25 mouse cellular contexts compared by ENCODE assay signal in genomic region chr1:134700151-134700550, GRCm38 (mm10). TPM values are rescaled to one million over a fixed set of nuclear protein-coding genes. Genes with fewer than 3 reads are reported as not detected.
DNase-seq lines count a peak whose midpoint lies in the region; ATAC-seq and TF ChIP-seq lines count a peak whose summit lies in the region.
"Had no signal": no experiment of that assay in that cellular context is flagged by ENCODE, and none has a peak within 500 bp of the region (broad histone marks: within the 10 kb centered on the region; RNA-seq: fewer than 3 reads in every experiment).

No protein-coding gene starts in this region.

- H3K4me3 ChIP-seq in embryonic facial prominence, embryonic 13.5 days: no peak overlapping the region
- H3K4me3 ChIP-seq in embryonic facial prominence, embryonic 10.5 days: no peak overlapping the region
- H3K4me3 ChIP-seq in midbrain, embryonic 13.5 days (replicated peaks): no peak overlapping the region
- H3K4me3 ChIP-seq in midbrain, postnatal 0 days (ENCODE audit: low read depth, low read length): no peak overlapping the region
- no peak overlapping the region for H3K4me3 ChIP-seq in forebrain, embryonic 15.5 days
- H3K4me3 ChIP-seq: heart, embryonic 15.5 days; limb, embryonic 10.5 days; midbrain, embryonic 15.5 days; stomach, embryonic 15.5 days had no signal

- no peak overlapping the region for H3K4me2 ChIP-seq in embryonic facial prominence, embryonic 13.5 days
- no peak overlapping the region for H3K4me2 ChIP-seq in midbrain, embryonic 13.5 days (replicated peaks)
- no peak overlapping the region for H3K4me2 ChIP-seq in midbrain, postnatal 0 days (ENCODE audit: low read depth, low read length, poor library complexity, severe bottlenecking)
- H3K4me2 ChIP-seq in forebrain, embryonic 15.5 days (replicated peaks): no peak overlapping the region
- H3K4me2 ChIP-seq: heart, embryonic 15.5 days; midbrain, embryonic 15.5 days; stomach, embryonic 15.5 days had no signal

- peaks cover 7% of the 10 kb centered on the region for H3K27me3 ChIP-seq in embryonic facial prominence, embryonic 13.5 days
- H3K27me3 ChIP-seq in embryonic facial prominence, embryonic 10.5 days (replicated peaks; ENCODE audit: low read depth, poor library complexity, severe bottlenecking): peaks cover 32% of the 10 kb centered on the region
- H3K27me3 ChIP-seq in midbrain, embryonic 13.5 days: 0 out of 2 replicates have a peak, but pooled peaks cover 2% of the 10 kb centered on the region
- H3K27me3 ChIP-seq in midbrain, postnatal 0 days (ENCODE audit: insufficient read depth, low read length): no peaks in the 10 kb centered on the region
- no peaks in the 10 kb centered on the region for H3K27me3 ChIP-seq in forebrain, embryonic 15.5 days
- H3K27me3 ChIP-seq: stomach, embryonic 15.5 days had no signal

- no peak for TF ChIP-seq CTCF in midbrain, postnatal 0 days (IDR thresholded peaks at IDR 0.05)

- H3K9me3 ChIP-seq in embryonic facial prominence, embryonic 13.5 days: no peaks in the 10 kb centered on the region
- no peaks in the 10 kb centered on the region for H3K9me3 ChIP-seq in embryonic facial prominence, embryonic 10.5 days
- no peaks in the 10 kb centered on the region for H3K9me3 ChIP-seq in midbrain, embryonic 13.5 days
- no peaks in the 10 kb centered on the region for H3K9me3 ChIP-seq in midbrain, postnatal 0 days (ENCODE audit: low read length)
- no peaks in the 10 kb centered on the region for H3K9me3 ChIP-seq in forebrain, embryonic 15.5 days
- H3K9me3 ChIP-seq: G1E; heart, embryonic 15.5 days; limb, embryonic 10.5 days; midbrain, embryonic 15.5 days; stomach, embryonic 15.5 days had no signal

- peak overlapping the region; percentile 33; the same call in 1 of the 2 replicates for H3K27ac ChIP-seq in embryonic facial prominence, embryonic 13.5 days
- H3K27ac ChIP-seq in embryonic facial prominence, embryonic 10.5 days (replicated peaks): no peak overlapping the region
- 0 out of 2 replicates have a peak overlapping the region, but pooled peaks have one; percentile 2 for H3K27ac ChIP-seq in midbrain, embryonic 13.5 days
- H3K27ac ChIP-seq in midbrain, postnatal 0 days (ENCODE audit: low read depth, low read length): no peak overlapping the region
- peak overlapping the region; percentile 28; the same call in 1 of the 2 replicates for H3K27ac ChIP-seq in forebrain, embryonic 15.5 days (replicated peaks)
- H3K27ac ChIP-seq: heart, embryonic 15.5 days; limb, embryonic 10.5 days; midbrain, embryonic 15.5 days; stomach, embryonic 15.5 days had no signal

- H3K36me3 ChIP-seq in embryonic facial prominence, embryonic 13.5 days: no peaks in the 10 kb centered on the region
- no peaks in the 10 kb centered on the region for H3K36me3 ChIP-seq in embryonic facial prominence, embryonic 10.5 days (replicated peaks)
- H3K36me3 ChIP-seq in midbrain, embryonic 13.5 days: no peaks in the 10 kb centered on the region
- no peaks in the 10 kb centered on the region for H3K36me3 ChIP-seq in midbrain, postnatal 0 days (ENCODE audit: insufficient read depth, low read length)
- H3K36me3 ChIP-seq in forebrain, embryonic 15.5 days: no peaks in the 10 kb centered on the region
- H3K36me3 ChIP-seq: G1E; heart, embryonic 15.5 days; limb, embryonic 10.5 days; midbrain, embryonic 15.5 days; stomach, embryonic 15.5 days had no signal

- H3K4me1 ChIP-seq in embryonic facial prominence, embryonic 13.5 days: 0 out of 2 replicates have a peak, but pooled peaks cover 14% of the 10 kb centered on the region
- peaks cover 46% of the 10 kb centered on the region for H3K4me1 ChIP-seq in embryonic facial prominence, embryonic 10.5 days
- H3K4me1 ChIP-seq in midbrain, embryonic 13.5 days (replicated peaks): peaks cover 19% of the 10 kb centered on the region
- H3K4me1 ChIP-seq in midbrain, postnatal 0 days (ENCODE audit: insufficient read depth, low read length): no peaks in the 10 kb centered on the region
- peaks cover 19% of the 10 kb centered on the region for H3K4me1 ChIP-seq in forebrain, embryonic 15.5 days

- no peak overlapping the region for H3K9ac ChIP-seq in embryonic facial prominence, embryonic 13.5 days
- no peak overlapping the region for H3K9ac ChIP-seq in midbrain, embryonic 13.5 days (replicated peaks)
- no peak overlapping the region for H3K9ac ChIP-seq in midbrain, postnatal 0 days (replicated peaks; ENCODE audit: low read length, poor library complexity, severe bottlenecking)
- no peak overlapping the region for H3K9ac ChIP-seq in forebrain, embryonic 15.5 days (replicated peaks)
- H3K9ac ChIP-seq: heart, embryonic 15.5 days; liver, postnatal 0 days; midbrain, embryonic 15.5 days; stomach, embryonic 15.5 days had no signal

- WGBS in embryonic facial prominence, embryonic 13.5 days: 32% methylated on average over 2 of the region's 2 CpGs
- WGBS in embryonic facial prominence, embryonic 10.5 days: 35% methylated on average over 2 of the region's 2 CpGs
- 42% methylated on average over 2 of the region's 2 CpGs for WGBS in midbrain, embryonic 13.5 days
- WGBS in midbrain, postnatal 0 days: 40% methylated on average over 2 of the region's 2 CpGs
- WGBS in forebrain, embryonic 15.5 days: 16% methylated on average over 2 of the region's 2 CpGs

- no peak for ATAC-seq in embryonic facial prominence, embryonic 13.5 days (ENCODE audit: insufficient number of reproducible peaks, insufficient read depth, low FRiP score, low TSS enrichment, low read depth)
- no peak for ATAC-seq in midbrain, embryonic 13.5 days
- ATAC-seq in midbrain, postnatal 0 days (ENCODE audit: low FRiP score): no peak
- ATAC-seq in forebrain, embryonic 15.5 days (replicated peaks): no peak
- ATAC-seq in inflammation-experienced regulatory T-cells, adult 6 months: no peak
- ATAC-seq: intestine, postnatal 0 days; liver, postnatal 0 days; midbrain, embryonic 15.5 days had no signal

- no peak for DNase-seq in embryonic facial prominence, embryonic 10.5 days (ENCODE audit: low spot score)
- DNase-seq in midbrain, postnatal 0 days (ENCODE audit: low spot score): no peak
- no peak for DNase-seq in thymus, postnatal 4 days
- DNase-seq in kidney, postnatal 25 days: no peak
- DNase-seq: adrenal gland, postnatal 25 days; gastrocnemius, postnatal 14 days; heart, postnatal 4 days; kidney, postnatal 14 days; liver, postnatal 0 days; lung, postnatal 10 days; right cerebral cortex, postnatal 25 days; thymus, adult 18-20 months had no signal

RNA-seq across cellular contexts. Expression of gene Syt2, which starts 53.7 kb away (rescaled TPM):
- 0.41 and 0.46 TPM in 2 replicates for polyA plus RNA-seq in embryonic facial prominence, embryonic 13.5 days (2015; fragmentation: Nextera tagmentation; extraction: Ambion mirVana)
- 3.6 and 3.8 TPM in 2 replicates for polyA plus RNA-seq in embryonic facial prominence, embryonic 10.5 days (2016; fragmentation: Nextera tagmentation; extraction: Ambion mirVana)
- polyA plus RNA-seq in midbrain, embryonic 13.5 days (2015; fragmentation: Nextera tagmentation; extraction: Ambion mirVana): 2.3 and 2.4 TPM in 2 replicates
- total RNA-seq in midbrain, postnatal 0 days (2014; rRNA removed): 18.9 and 19.0 TPM in 2 replicates
- 6.2 and 6.8 TPM in 2 replicates for polyA plus RNA-seq in midbrain, postnatal 0 days (2015; fragmentation: Nextera tagmentation; extraction: Ambion mirVana)
- polyA plus RNA-seq in forebrain, embryonic 15.5 days (2015; fragmentation: Nextera tagmentation; extraction: Ambion mirVana): 1.2 and 1.8 TPM in 2 replicates
- under 1 TPM; 0.10 to 0.44 (median 0.11) TPM for polyA plus RNA-seq in inflammation-experienced regulatory T-cells, adult 6 months (2017; shearing (Covaris generic))
- total RNA-seq: liver, adult 2 months; neutrophil, adult 5-6 weeks had no signal
- polyA plus RNA-seq: G1E; liver, adult 2 months; liver, postnatal 0 days; spleen, adult 2 months had no signal

Comparison
In these comparisons a context has a peak if more than half of its experiments do, and no peak if none do; other contexts are left out.
1. H3K27ac ChIP-seq: peak in embryonic facial prominence, embryonic 13.5 days (single experiment), midbrain, embryonic 13.5 days (single experiment) and forebrain, embryonic 15.5 days (single experiment); none in embryonic facial prominence, embryonic 10.5 days (single experiment) and midbrain, postnatal 0 days (single experiment).